Mouse (Mus musculus) spleen, adult 12 weeks (tissue): Measurements from ENCODE around the gene Sod2.
"Not testable (repeated sequence)": the region's sequence is repeated elsewhere in the genome, so short reads cannot be mapped to it uniquely, and the experiment has no call there.

Experiments used
- DNase-seq: peaks from one replicate; pipeline ENCODE4 v3.0.0; 2022; ENCODE audit warnings: low spot score

Sod2 gene

DNA sequence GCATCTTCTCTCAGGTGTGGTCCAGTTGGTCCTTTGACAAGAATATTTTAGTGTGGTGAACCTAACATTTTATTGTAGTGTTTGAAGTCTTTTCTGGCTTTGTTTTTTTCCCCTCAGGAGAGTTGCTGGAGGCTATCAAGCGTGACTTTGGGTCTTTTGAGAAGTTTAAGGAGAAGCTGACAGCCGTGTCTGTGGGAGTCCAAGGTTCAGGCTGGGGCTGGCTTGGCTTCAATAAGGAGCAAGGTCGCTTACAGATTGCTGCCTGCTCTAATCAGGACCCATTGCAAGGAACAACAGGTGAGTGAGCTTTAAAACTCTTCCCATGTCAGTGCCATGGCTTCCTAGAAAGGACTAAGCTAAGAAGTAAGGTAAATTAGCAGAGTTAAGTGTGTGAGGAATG, 6.7 kb downstream of the Sod2 start:
- DNase-seq: no peak

DNA sequence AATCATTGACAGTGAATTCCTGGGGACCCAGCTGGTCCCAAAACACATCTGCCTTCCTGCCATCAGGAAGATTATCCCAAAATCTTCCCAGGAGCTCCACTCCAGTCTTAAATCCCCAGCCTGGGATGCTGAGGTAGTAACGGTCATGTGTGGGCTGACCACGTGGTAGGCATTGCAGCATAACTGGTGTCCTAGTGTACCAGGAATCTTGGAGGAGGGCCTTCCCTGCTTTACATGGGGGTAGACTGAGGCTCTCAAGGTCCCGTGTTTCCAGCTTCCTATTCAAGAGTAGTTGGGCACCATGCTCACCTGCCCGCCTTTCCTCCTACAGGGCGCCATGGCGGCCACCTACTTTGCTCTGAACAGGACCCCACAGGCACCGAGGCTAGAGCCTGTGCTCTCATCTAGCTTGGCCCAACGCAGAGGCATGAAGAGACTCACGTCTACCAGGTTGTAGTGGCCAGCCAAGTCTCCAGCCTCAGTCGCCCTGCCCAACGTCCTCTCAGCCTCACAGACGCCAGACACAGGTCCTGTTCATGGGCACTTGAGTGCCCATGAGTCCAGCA, 30.1 kb downstream of the Sod2 start:
- DNase-seq: not testable (repeated sequence)

DNA sequence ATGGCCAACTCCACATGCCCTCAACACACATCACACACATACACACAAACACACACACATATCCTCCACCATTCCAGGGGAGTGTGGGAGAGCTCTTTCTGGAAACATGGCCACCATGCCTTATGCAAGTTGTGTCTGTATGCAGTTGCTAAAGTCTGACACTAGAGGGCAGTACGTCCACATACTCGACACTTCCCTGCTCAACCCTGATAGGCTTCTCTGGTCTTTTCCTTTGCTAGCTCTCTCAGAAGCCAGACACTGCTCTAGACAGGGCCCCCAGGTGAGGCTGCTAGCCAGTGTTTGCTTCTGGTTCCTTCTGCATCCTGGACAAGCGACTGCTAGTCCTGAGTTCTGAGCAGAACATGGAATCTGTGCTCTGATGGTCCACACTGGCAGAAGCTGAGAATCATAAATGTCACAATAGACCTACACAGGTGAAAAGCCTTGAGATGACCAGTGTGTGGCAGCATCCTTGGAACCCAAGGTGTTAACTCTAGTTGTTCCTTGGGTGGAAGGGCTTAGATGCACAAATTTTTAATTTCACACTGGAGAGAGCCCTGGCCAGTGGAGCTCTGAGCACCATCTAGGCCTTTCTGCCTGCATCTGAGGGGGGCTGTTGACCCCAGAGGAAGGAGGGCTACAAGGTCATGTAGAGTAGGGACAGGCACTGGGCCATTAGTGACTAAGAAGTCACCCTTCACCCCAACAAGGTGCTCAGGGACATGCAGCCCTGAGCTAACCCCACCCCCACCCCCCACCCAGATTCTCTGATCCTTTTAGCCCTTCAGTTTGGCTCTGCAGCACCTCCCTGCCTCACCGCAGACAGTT, 37.4 kb downstream of the Sod2 start:
- DNase-seq: peak; percentile 26

GRCm38 (mm10) chr17:13052124-13052813, 45.6 kb downstream of the Sod2 start, which contains the start of gene Gpr31b:
Gpr31b (minus strand) TSS chr17:13052296.
- not testable (repeated sequence) for DNase-seq

- not testable (repeated sequence) for DNase-seq
These were observed 54.2 kb downstream of the Sod2 start, which contains the start of gene Tcp10b for GRCm38 (mm10) chr17:13060804-13061203. Tcp10b (plus strand) TSS chr17:13061104.

DNA sequence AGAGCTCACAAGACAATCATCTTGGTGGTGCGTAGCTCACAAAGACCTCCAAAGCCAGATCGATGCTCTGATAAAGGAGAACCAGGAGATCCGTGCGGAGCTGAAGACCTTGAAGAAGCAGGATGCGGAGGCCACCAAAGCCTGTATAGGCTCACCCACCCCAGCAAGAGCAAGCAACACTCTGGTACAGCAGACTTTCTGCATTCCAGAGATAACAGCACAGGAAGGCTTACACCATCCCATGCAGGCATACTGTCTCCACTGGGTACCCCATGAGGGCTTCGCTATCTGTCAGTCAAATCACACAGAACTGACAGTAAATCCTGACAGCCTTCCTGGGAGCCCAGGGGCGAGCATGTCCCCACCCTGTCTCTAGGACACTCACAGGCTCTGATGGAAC, 56.2 kb downstream of the Sod2 start:
- DNase-seq: not testable (repeated sequence)

DNA sequence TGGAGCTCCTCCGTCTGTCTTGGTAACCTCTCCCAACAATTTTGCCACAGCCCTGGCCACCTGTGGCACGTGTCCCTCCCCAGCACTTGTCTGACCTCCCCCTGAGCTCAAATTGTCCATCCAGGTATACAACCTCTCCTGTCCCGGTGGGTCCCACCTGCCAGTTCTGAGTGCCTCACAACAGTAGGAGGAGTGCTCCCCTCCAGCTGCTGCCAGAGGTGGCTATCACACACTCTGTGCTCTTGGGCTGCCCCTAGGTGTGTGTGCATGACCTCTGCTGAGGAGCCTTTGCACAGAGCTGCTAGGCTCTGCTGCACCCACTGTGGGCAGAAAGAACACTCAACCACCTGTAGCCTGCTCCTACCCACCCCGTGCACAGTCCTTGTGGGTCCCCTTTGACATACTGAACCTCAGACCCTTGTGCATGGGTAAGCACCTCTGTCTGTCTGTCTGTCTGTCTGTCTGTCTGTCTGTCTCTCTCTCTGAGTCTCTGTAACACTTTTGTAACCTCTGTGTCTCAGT, 61.3 kb downstream of the Sod2 start:
- DNase-seq: not testable (repeated sequence)

GRCm38 (mm10) chr17:13069227-13069626, 62.6 kb downstream of the Sod2 start:
- DNase-seq: not testable (repeated sequence)
